Mouse (Mus musculus): ENCODE measurements around the gene Ndst2.

DNA sequence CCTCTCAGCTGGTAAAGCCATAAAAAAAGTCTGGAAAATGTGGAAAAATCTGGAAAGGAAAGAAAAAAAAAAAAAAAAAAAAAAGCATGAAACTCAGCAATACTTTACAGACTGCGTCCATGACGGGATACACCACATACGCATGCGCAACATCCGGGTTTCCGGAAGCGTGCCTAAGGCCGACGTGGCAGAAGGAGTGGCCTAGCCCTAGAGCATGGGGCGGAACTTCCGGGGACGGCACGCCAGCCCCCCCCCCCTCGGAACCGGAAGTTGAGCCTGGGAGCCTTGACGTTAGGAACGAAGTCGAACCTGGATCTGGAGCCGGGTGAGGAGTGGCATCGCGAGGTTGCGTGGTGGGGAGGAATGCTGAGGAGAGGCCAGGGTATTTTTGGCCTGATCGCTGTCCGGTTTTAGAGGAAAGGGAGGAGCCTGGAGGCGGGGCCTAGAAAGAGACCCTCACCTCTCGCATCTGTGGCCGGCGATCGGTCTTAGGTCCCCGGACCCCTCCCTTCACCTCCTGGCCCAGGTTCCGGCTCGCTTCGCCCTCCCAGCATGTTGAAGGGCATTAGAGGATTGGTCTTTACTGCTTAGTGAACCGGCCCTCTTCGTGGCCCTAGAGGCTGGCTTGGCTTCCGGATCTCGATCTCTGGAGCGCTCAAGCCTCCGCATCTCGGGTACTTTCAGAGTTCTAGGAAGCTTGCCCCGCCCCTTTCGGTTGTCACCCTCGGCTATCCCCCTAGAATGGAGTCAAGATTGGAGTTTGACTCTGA lies 60.1 kb downstream of the Ndst2 start, which contains the start of gene Sec24c:
- TF ChIP-seq CTCF (IDR thresholded peaks at IDR 0.05; ENCODE audit: low read depth, low read length) = no peak
- no peak for TF ChIP-seq GATA2 (IDR thresholded peaks at IDR 0.05; ENCODE audit: borderline replicate concordance, low read depth, low read length)
- TF ChIP-seq TAL1 (conservative IDR thresholded peaks at IDR 0.05; ENCODE audit: low read depth, low read length) = no peak
- TF ChIP-seq POLR2AphosphoS5 (IDR thresholded peaks at IDR 0.05; ENCODE audit: insufficient replicate concordance, low read depth, low read length) = no peak
- no peak for TF ChIP-seq GATA1 (IDR thresholded peaks at IDR 0.05; ENCODE audit: borderline replicate concordance, low read length)
